21 mouse cellular contexts compared by ENCODE assay signal in the genomic region with DNA sequence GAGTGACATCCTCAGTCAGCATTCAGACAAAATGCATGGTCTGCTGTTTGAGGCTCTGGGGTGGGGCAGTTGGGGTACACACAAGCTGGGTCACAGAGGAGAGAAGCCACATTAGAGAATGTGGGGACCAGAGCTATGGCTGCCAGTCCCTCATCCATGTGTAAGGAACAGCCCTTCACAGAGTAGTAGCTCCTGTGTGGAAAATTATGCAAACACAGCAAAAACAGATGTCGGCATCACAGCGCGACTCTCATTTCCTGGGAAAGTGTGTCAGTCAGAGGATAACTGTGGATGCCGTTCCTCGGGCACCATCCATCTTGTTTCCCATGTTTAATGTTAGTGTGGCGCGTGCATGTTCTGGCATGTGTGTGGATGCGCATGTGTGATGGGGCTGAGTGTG. TPM values are rescaled to one million over a fixed set of nuclear protein-coding genes. Genes with fewer than 3 reads are reported as not detected.
"Had no signal": no experiment of that assay in that cellular context is flagged by ENCODE, and none has a peak within 500 bp of the region (broad histone marks: within the 10 kb centered on the region; RNA-seq: fewer than 3 reads in every experiment).

No protein-coding gene starts in this region.

- DNase-seq: lung, adult 18-20 months; lung, postnatal 10 days; lung, postnatal 4 days; right cerebral cortex, postnatal 14 days; thymus, adult 18-20 months; thymus, postnatal 14 days; thymus, postnatal 4 days had no signal

- H3K9me3 ChIP-seq: midbrain, embryonic 13.5 days; midbrain, embryonic 15.5 days; neural tube, embryonic 12.5 days; stomach, embryonic 15.5 days had no signal

- H3K4me2 ChIP-seq: lung, embryonic 14.5 days; midbrain, embryonic 13.5 days; midbrain, embryonic 15.5 days; neural tube, embryonic 12.5 days; stomach, embryonic 15.5 days had no signal

- H3K27me3 ChIP-seq: midbrain, embryonic 13.5 days; midbrain, embryonic 15.5 days; neural tube, embryonic 12.5 days; stomach, embryonic 15.5 days had no signal

- H3K27ac ChIP-seq: liver, embryonic 14.5 days; midbrain, embryonic 13.5 days; midbrain, embryonic 15.5 days; neural tube, embryonic 12.5 days; stomach, embryonic 15.5 days; stomach, postnatal 0 days had no signal

- ATAC-seq: midbrain, embryonic 13.5 days; midbrain, embryonic 15.5 days had no signal

- H3K9ac ChIP-seq: liver, embryonic 14.5 days; lung, embryonic 14.5 days; midbrain, embryonic 13.5 days; midbrain, embryonic 15.5 days; neural tube, embryonic 12.5 days; stomach, embryonic 15.5 days had no signal

- H3K36me3 ChIP-seq: midbrain, embryonic 13.5 days; midbrain, embryonic 15.5 days; neural tube, embryonic 12.5 days; stomach, embryonic 15.5 days had no signal

- H3K4me1 ChIP-seq: stomach, embryonic 15.5 days had no signal

- H3K4me3 ChIP-seq: megakaryocyte, embryonic 14.5 days; midbrain, embryonic 13.5 days; midbrain, embryonic 15.5 days; neural tube, embryonic 12.5 days; stomach, embryonic 15.5 days had no signal

RNA-seq across cellular contexts. Expression of a gene that starts 16.9 kb away (rescaled TPM):
- polyA plus RNA-seq: testis, adult 2 months had no signal

RNA-seq across cellular contexts. Expression of a gene that starts 25.6 kb away (rescaled TPM):
- polyA plus RNA-seq: neural tube, embryonic 12.5 days had no signal

RNA-seq across cellular contexts. Expression of a gene that starts 46.2 kb away (rescaled TPM):
- total RNA-seq: midbrain, postnatal 0 days had no signal
- polyA plus RNA-seq: lung, embryonic 14.5 days; midbrain, embryonic 13.5 days; midbrain, embryonic 15.5 days; neural tube, embryonic 12.5 days; neural tube, embryonic 14.5 days; stomach, postnatal 0 days; testis, adult 2 months had no signal

RNA-seq across cellular contexts. Expression of a gene that starts 60.0 kb away (rescaled TPM):
- polyA plus RNA-seq: liver, embryonic 16.5 days; lung, embryonic 14.5 days; lung, embryonic 16.5 days; midbrain, embryonic 13.5 days; midbrain, embryonic 15.5 days; midbrain, postnatal 0 days; neural tube, embryonic 12.5 days; neural tube, embryonic 14.5 days; stomach, embryonic 15.5 days; stomach, postnatal 0 days; thymus, postnatal 0 days had no signal
